17 mouse cellular contexts compared by ENCODE assay signal in genomic region chr7:57983192-57983591, GRCm38 (mm10).
"Had no signal": no experiment of that assay in that cellular context is flagged by ENCODE, and none has a peak within 500 bp of the region (broad histone marks: within the 10 kb centered on the region; RNA-seq: fewer than 3 reads in every experiment).

No protein-coding gene starts in this region.

- H3K4me2 ChIP-seq: lung, embryonic 15.5 days; midbrain, embryonic 11.5 days; midbrain, embryonic 13.5 days; midbrain, embryonic 15.5 days; neural tube, embryonic 12.5 days; stomach, embryonic 15.5 days had no signal

- DNase-seq: lung, adult 2 months; lung, postnatal 14 days; lung, postnatal 36 days; right cerebral cortex, postnatal 14 days; thymus, adult 2 months; thymus, postnatal 25 days; thymus, postnatal 4 days had no signal

- H3K4me3 ChIP-seq: lung, embryonic 15.5 days; megakaryocyte, embryonic 14.5 days; midbrain, embryonic 13.5 days; midbrain, embryonic 15.5 days; neural tube, embryonic 12.5 days; stomach, embryonic 15.5 days had no signal

- ATAC-seq: lung, postnatal 0 days; midbrain, embryonic 13.5 days; midbrain, embryonic 15.5 days had no signal

- H3K27me3 ChIP-seq: lung, embryonic 15.5 days; megakaryocyte, embryonic 14.5 days; midbrain, embryonic 13.5 days; midbrain, embryonic 15.5 days; neural tube, embryonic 12.5 days; stomach, embryonic 15.5 days had no signal

- H3K9ac ChIP-seq: lung, embryonic 15.5 days; midbrain, embryonic 13.5 days; midbrain, embryonic 15.5 days; neural tube, embryonic 12.5 days; stomach, embryonic 15.5 days had no signal

- H3K4me1 ChIP-seq: lung, embryonic 15.5 days; megakaryocyte, embryonic 14.5 days; midbrain, embryonic 13.5 days; midbrain, embryonic 15.5 days; neural tube, embryonic 12.5 days; stomach, embryonic 15.5 days had no signal

- H3K9me3 ChIP-seq: lung, embryonic 15.5 days; midbrain, embryonic 13.5 days; midbrain, embryonic 15.5 days; neural tube, embryonic 12.5 days; stomach, embryonic 15.5 days had no signal

- H3K36me3 ChIP-seq: lung, embryonic 15.5 days; midbrain, embryonic 13.5 days; midbrain, embryonic 15.5 days; neural tube, embryonic 12.5 days; stomach, embryonic 15.5 days had no signal

- H3K27ac ChIP-seq: lung, embryonic 15.5 days; macrophage; midbrain, embryonic 13.5 days; midbrain, embryonic 15.5 days; neural tube, embryonic 12.5 days; stomach, embryonic 15.5 days; stomach, postnatal 0 days had no signal
